Mouse (Mus musculus): ENCODE results near the gene Stag3. TPM values are rescaled to one million over a fixed set of nuclear protein-coding genes. Genes with fewer than 3 reads are reported as not detected.
A peak's percentile ranks its signal among the peaks of the same experiment; 100 is the strongest.

The Stag3 gene
- 2.5 and 4.4 TPM in 2 replicates for polyA plus RNA-seq (2016; fragmentation: Nextera tagmentation; extraction: Ambion mirVana)

- peak within 1 kb of the TSS; percentile 93 for H3K27ac ChIP-seq (replicated peaks)
- H3K27me3 ChIP-seq (ENCODE audit: low read depth, poor library complexity, severe bottlenecking) = peaks cover 26% of the 10 kb centered on the region
- WGBS = under 1% methylated on average over 56 of the region's 56 CpGs
- peaks cover 8% of the 10 kb centered on the region; the same call in 1 of the 2 replicates for H3K9me3 ChIP-seq (replicated peaks)
- peaks cover 44% of the 10 kb centered on the region for H3K4me1 ChIP-seq
- peak within 1 kb of the TSS; percentile 66 for H3K4me3 ChIP-seq
- H3K36me3 ChIP-seq = peaks cover 39% of the 10 kb centered on the region
- DNase-seq (ENCODE audit: low spot score) = peak; percentile 99
Measured at GRCm38 (mm10) chr5:138279585-138280424, at the start of gene Stag3, which contains the start of the genes Gm43720 and Gpc2. Gene Stag3, plus strand, starts transcription at chr5:138280240. Gene Gm43720, minus strand, starts transcription at chr5:138279958. Gene Gpc2, minus strand, starts transcription at chr5:138280005.

- Histone ChIP-seq H3K27ac (replicated peaks) (no peak overlapping the region), H3K27me3 (ENCODE audit: low read depth, poor library complexity, severe bottlenecking) (no peaks in the 10 kb centered on the region), H3K4me3 (no peak overlapping the region), H3K9me3 (replicated peaks) (no peaks in the 10 kb centered on the region), H3K36me3 (no peaks in the 10 kb centered on the region), H3K4me1 (peaks cover 4% of the 10 kb centered on the region; the same call in 1 of the 2 replicates)
- DNase-seq (ENCODE audit: low spot score) = no peak
- WGBS = 81% methylated on average over 2 of the region's 2 CpGs
Measured at GRCm38 (mm10) chr5:138233778-138234177, 46.3 kb upstream of the Stag3 start.

- DNase-seq (ENCODE audit: low spot score) = no peak
- Histone ChIP-seq H3K36me3 (no peaks in the 10 kb centered on the region), H3K4me1 (peaks cover 4% of the 10 kb centered on the region; the same call in 1 of the 2 replicates), H3K9me3 (replicated peaks) (no peaks in the 10 kb centered on the region), H3K27me3 (ENCODE audit: low read depth, poor library complexity, severe bottlenecking) (no peaks in the 10 kb centered on the region), H3K27ac (replicated peaks) (no peak overlapping the region), H3K4me3 (no peak overlapping the region)
Measured at GRCm38 (mm10) chr5:138234224-138234623, 45.8 kb upstream of the Stag3 start.

- no peaks in the 10 kb centered on the region for H3K36me3 ChIP-seq
- no peak for DNase-seq (ENCODE audit: low spot score)
- no peaks in the 10 kb centered on the region for H3K9me3 ChIP-seq (replicated peaks)
- 55% methylated on average over 2 of the region's 2 CpGs for WGBS
- H3K4me3 ChIP-seq = no peak overlapping the region
- no peaks in the 10 kb centered on the region for H3K4me1 ChIP-seq
- no peaks in the 10 kb centered on the region for H3K27me3 ChIP-seq (ENCODE audit: low read depth, poor library complexity, severe bottlenecking)
- no peak overlapping the region for H3K27ac ChIP-seq (replicated peaks)
Measured at GRCm38 (mm10) chr5:138241511-138241910, 38.5 kb upstream of the Stag3 start.

- Histone ChIP-seq H3K27ac (replicated peaks) (no peak overlapping the region), H3K36me3 (no peaks in the 10 kb centered on the region), H3K4me3 (no peak overlapping the region), H3K4me1 (peaks cover 13% of the 10 kb centered on the region), H3K27me3 (ENCODE audit: low read depth, poor library complexity, severe bottlenecking) (no peaks in the 10 kb centered on the region), H3K9me3 (replicated peaks) (0 out of 2 replicates have a peak, but pooled peaks cover 3% of the 10 kb centered on the region)
- WGBS = 86% methylated on average over 12 of the region's 12 CpGs
- DNase-seq (ENCODE audit: low spot score) = no peak
Measured at GRCm38 (mm10) chr5:138251144-138251543, 28.9 kb upstream of the Stag3 start.

- Histone ChIP-seq H3K36me3 (peaks cover 9% of the 10 kb centered on the region), H3K4me1 (peaks cover 21% of the 10 kb centered on the region), H3K27me3 (ENCODE audit: low read depth, poor library complexity, severe bottlenecking) (no peaks in the 10 kb centered on the region), H3K4me3 (no peak overlapping the region), H3K9me3 (replicated peaks) (0 out of 2 replicates have a peak, but pooled peaks cover 3% of the 10 kb centered on the region), H3K27ac (replicated peaks) (no peak overlapping the region)
- no peak for DNase-seq (ENCODE audit: low spot score)
- 91% methylated on average over 3 of the region's 3 CpGs for WGBS
Measured at GRCm38 (mm10) chr5:138253061-138253460, 27.0 kb upstream of the Stag3 start.

- DNase-seq (ENCODE audit: low spot score) = peak; percentile 91
Measured at GRCm38 (mm10) chr5:138255353-138256093, 24.5 kb upstream of the Stag3 start, which contains the start of gene Lamtor4. Gene Lamtor4, plus strand, starts transcription at chr5:138255482.

GRCm38 (mm10) chr5:138256094-138256467 lies 24.0 kb upstream of the Stag3 start:
- H3K4me3 ChIP-seq = peak overlapping the region; percentile 84
- DNase-seq (ENCODE audit: low spot score) = no peak
- WGBS = 26% methylated on average over 7 of the region's 7 CpGs
- peaks cover 39% of the 10 kb centered on the region for H3K36me3 ChIP-seq
- H3K27ac ChIP-seq (replicated peaks) = peak overlapping the region; percentile 84
- H3K27me3 ChIP-seq (ENCODE audit: low read depth, poor library complexity, severe bottlenecking) = no peaks in the 10 kb centered on the region
- H3K4me1 ChIP-seq = peaks cover 21% of the 10 kb centered on the region
- H3K9me3 ChIP-seq (replicated peaks) = 0 out of 2 replicates have a peak, but pooled peaks cover 2% of the 10 kb centered on the region

More at GRCm38 (mm10) chr5:138255353-138256093, 24.5 kb upstream of the Stag3 start, which contains the start of gene Lamtor4:
- Histone ChIP-seq H3K4me1 (peaks cover 21% of the 10 kb centered on the region), H3K9me3 (replicated peaks) (0 out of 2 replicates have a peak, but pooled peaks cover 3% of the 10 kb centered on the region), H3K27me3 (ENCODE audit: low read depth, poor library complexity, severe bottlenecking) (no peaks in the 10 kb centered on the region), H3K27ac (replicated peaks) (peak within 1 kb of the TSS; percentile 84), H3K36me3 (peaks cover 34% of the 10 kb centered on the region), H3K4me3 (peak within 1 kb of the TSS; percentile 84)
- WGBS = under 1% methylated on average over 38 of the region's 38 CpGs

GRCm38 (mm10) chr5:138256966-138257584 lies 23.0 kb upstream of the Stag3 start:
- H3K4me3 ChIP-seq = no peak overlapping the region
- peaks cover 23% of the 10 kb centered on the region for H3K4me1 ChIP-seq
- peaks cover 49% of the 10 kb centered on the region for H3K36me3 ChIP-seq
- H3K9me3 ChIP-seq (replicated peaks) = no peaks in the 10 kb centered on the region
- no peak for DNase-seq (ENCODE audit: low spot score)
- no peak overlapping the region for H3K27ac ChIP-seq (replicated peaks)
- 86% methylated on average over 10 of the region's 10 CpGs for WGBS
- no peaks in the 10 kb centered on the region for H3K27me3 ChIP-seq (ENCODE audit: low read depth, poor library complexity, severe bottlenecking)

- H3K27me3 ChIP-seq (ENCODE audit: low read depth, poor library complexity, severe bottlenecking) = no peaks in the 10 kb centered on the region
- H3K4me3 ChIP-seq = no peak overlapping the region
- peaks cover 54% of the 10 kb centered on the region for H3K36me3 ChIP-seq
- DNase-seq (ENCODE audit: low spot score) = no peak
- H3K27ac ChIP-seq (replicated peaks) = no peak overlapping the region
- 94% methylated on average over 4 of the region's 4 CpGs for WGBS
- H3K4me1 ChIP-seq = peaks cover 28% of the 10 kb centered on the region
- no peaks in the 10 kb centered on the region for H3K9me3 ChIP-seq (replicated peaks)
Measured at GRCm38 (mm10) chr5:138257585-138257978, 22.5 kb upstream of the Stag3 start.

- H3K36me3 ChIP-seq = peaks cover 56% of the 10 kb centered on the region
- H3K4me3 ChIP-seq = no peak overlapping the region
- H3K27ac ChIP-seq (replicated peaks) = no peak overlapping the region
- WGBS = 86% methylated on average over 3 of the region's 3 CpGs
- no peaks in the 10 kb centered on the region for H3K27me3 ChIP-seq (ENCODE audit: low read depth, poor library complexity, severe bottlenecking)
- no peak for DNase-seq (ENCODE audit: low spot score)
- H3K9me3 ChIP-seq (replicated peaks) = no peaks in the 10 kb centered on the region
- peaks cover 33% of the 10 kb centered on the region for H3K4me1 ChIP-seq
Measured at GRCm38 (mm10) chr5:138258078-138258477, 22.0 kb upstream of the Stag3 start.

- 84% methylated on average over 6 of the region's 6 CpGs for WGBS
- Histone ChIP-seq H3K4me3 (no peak overlapping the region), H3K36me3 (peaks cover 56% of the 10 kb centered on the region), H3K9me3 (replicated peaks) (no peaks in the 10 kb centered on the region), H3K4me1 (peaks cover 38% of the 10 kb centered on the region), H3K27me3 (ENCODE audit: low read depth, poor library complexity, severe bottlenecking) (no peaks in the 10 kb centered on the region), H3K27ac (replicated peaks) (no peak overlapping the region)
- no peak for DNase-seq (ENCODE audit: low spot score)
Measured at GRCm38 (mm10) chr5:138258542-138258941, 21.5 kb upstream of the Stag3 start.

Data from midbrain, embryonic 10.5 days (tissue).